Mouse (Mus musculus) liver, embryonic 14.5 days (tissue): ENCODE data around the gene Lysmd1.

Experiments used
- CTCF ChIP-seq: IDR thresholded peaks from 2 replicates; pipeline ENCODE4 v1.5.1; 2016; ENCODE audit warnings: antibody characterized with exemption, low read depth, control low read depth
- EP300 ChIP-seq: IDR thresholded peaks from 2 replicates; pipeline ENCODE4 v1.6.1; 2016; ENCODE audit warnings: antibody characterized with exemption, low read depth

DNA sequence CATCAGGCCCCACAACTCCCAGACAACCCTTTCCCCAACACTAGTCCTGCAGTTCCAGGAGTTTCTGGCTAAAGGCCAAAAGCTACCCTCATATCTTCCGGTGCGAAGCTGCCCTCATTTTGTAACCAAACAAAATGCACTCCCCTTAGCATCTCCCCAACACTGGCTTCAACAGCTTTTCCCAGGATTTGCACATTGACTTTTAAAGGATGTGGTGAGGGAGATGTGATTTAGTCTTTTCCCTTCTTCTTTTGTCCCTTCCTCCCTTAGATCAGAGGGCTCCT is 28.4 kb downstream of the Lysmd1 start:
- TF ChIP-seq CTCF, result no peak
- no peak for TF ChIP-seq EP300
